Mouse (Mus musculus): Measurements from ENCODE around the gene Cpne8.

- TF ChIP-seq CTCF (IDR thresholded peaks at IDR 0.05; ENCODE audit: borderline replicate concordance, insufficient read depth, low read length) (no peak), POLR2A (IDR thresholded peaks at IDR 0.05; ENCODE audit: low read depth, low read length) (no peak)
These were observed 9.7 kb downstream of the Cpne8 start for GRCm38 (mm10) chr15:90669494-90669893.

Data from embryonic fibroblast, embryonic 13.5 days (primary cell).